Mouse (Mus musculus): ENCODE results near the gene Gm10647. TPM values are rescaled to one million over a fixed set of nuclear protein-coding genes. Genes with fewer than 3 reads are reported as not detected.
"Not testable (repeated sequence)": the region's sequence is repeated elsewhere in the genome, so short reads cannot be mapped to it uniquely, and the experiment has no call there.

The Gm10647 gene
- total and polyA plus RNA-seq, 2 experiments from 2014 or later, result 0.34 TPM; not detected in 1

GRCm38 (mm10) chr9:66801947-66802346 lies 5.1 kb downstream of the Gm10647 start:
- no peaks in the 10 kb centered on the region for H3K9me3 ChIP-seq (replicated peaks; ENCODE audit: control insufficient read depth, low read length)
- H3K36me3 ChIP-seq (replicated peaks; ENCODE audit: control insufficient read depth, insufficient read depth, low read length), result no peaks in the 10 kb centered on the region
- H3K27ac ChIP-seq (ENCODE audit: low read depth), result no peak overlapping the region
- peak overlapping the region; percentile 30; the same call in 1 of the 2 replicates for H3K9ac ChIP-seq (replicated peaks; ENCODE audit: low read depth, low read length)
- DNase-seq (ENCODE audit: low spot score) (no peak), ATAC-seq (ENCODE audit: insufficient read depth, low read depth) (0 out of 2 replicates have a peak, but pooled peaks have one; percentile 8)
- H3K27me3 ChIP-seq (ENCODE audit: control insufficient read depth, insufficient read depth, low read length), result peaks cover 9% of the 10 kb centered on the region; the same call in 1 of the 2 replicates
- no peak overlapping the region for H3K4me3 ChIP-seq (ENCODE audit: low read depth, low read length)
- TF ChIP-seq EP300 (IDR thresholded peaks at IDR 0.05; ENCODE audit: low read depth) (no peak), CTCF (IDR thresholded peaks at IDR 0.05; ENCODE audit: low read depth) (no peak)
- 32% methylated on average over 12 of the region's 12 CpGs for WGBS
- H3K4me2 ChIP-seq (ENCODE audit: low read depth, low read length), result peak overlapping the region; percentile 32
- H3K4me1 ChIP-seq (ENCODE audit: control insufficient read depth, insufficient read depth), result 0 out of 2 replicates have a peak, but pooled peaks cover 8% of the 10 kb centered on the region

- ATAC-seq (ENCODE audit: insufficient read depth, low read depth); H3K9me3 ChIP-seq (replicated peaks; ENCODE audit: control insufficient read depth, low read length); H3K27ac ChIP-seq (ENCODE audit: low read depth); H3K4me1 ChIP-seq (ENCODE audit: control insufficient read depth, insufficient read depth); H3K27me3 ChIP-seq (ENCODE audit: control insufficient read depth, insufficient read depth, low read length); DNase-seq (ENCODE audit: low spot score); H3K36me3 ChIP-seq (replicated peaks; ENCODE audit: control insufficient read depth, insufficient read depth, low read length); H3K9ac ChIP-seq (replicated peaks; ENCODE audit: low read depth, low read length): not testable (repeated sequence)
- WGBS, result 11% methylated on average over 31 of the region's 37 CpGs
- H3K4me2 ChIP-seq (ENCODE audit: low read depth, low read length), result peak overlapping the region; percentile 54
- peak overlapping the region; percentile 36 for H3K4me3 ChIP-seq (ENCODE audit: low read depth, low read length)
Observed at GRCm38 (mm10) chr9:66805951-66806350, 9.1 kb downstream of the Gm10647 start.

- Histone ChIP-seq H3K27me3 (ENCODE audit: control insufficient read depth, insufficient read depth, low read length) (no peaks in the 10 kb centered on the region), H3K36me3 (replicated peaks; ENCODE audit: control insufficient read depth, insufficient read depth, low read length) (no peaks in the 10 kb centered on the region), H3K27ac (ENCODE audit: low read depth) (no peak overlapping the region), H3K4me3 (ENCODE audit: low read depth, low read length) (no peak overlapping the region), H3K9me3 (replicated peaks; ENCODE audit: control insufficient read depth, low read length) (no peaks in the 10 kb centered on the region), H3K4me2 (ENCODE audit: low read depth, low read length) (no peak overlapping the region), H3K4me1 (ENCODE audit: control insufficient read depth, insufficient read depth) (no peaks in the 10 kb centered on the region), H3K9ac (replicated peaks; ENCODE audit: low read depth, low read length) (no peak overlapping the region)
- ATAC-seq (ENCODE audit: insufficient read depth, low read depth) (no peak), DNase-seq (ENCODE audit: low spot score) (no peak)
- TF ChIP-seq EP300 (IDR thresholded peaks at IDR 0.05; ENCODE audit: low read depth) (no peak), CTCF (IDR thresholded peaks at IDR 0.05; ENCODE audit: low read depth) (no peak)
- 38% methylated on average over 2 of the region's 2 CpGs for WGBS
Observed at GRCm38 (mm10) chr9:66813392-66813791, 16.6 kb downstream of the Gm10647 start.

- Histone ChIP-seq H3K4me1 (ENCODE audit: control insufficient read depth, insufficient read depth) (no peaks in the 10 kb centered on the region), H3K9me3 (replicated peaks; ENCODE audit: control insufficient read depth, low read length) (no peaks in the 10 kb centered on the region), H3K9ac (replicated peaks; ENCODE audit: low read depth, low read length) (no peak overlapping the region), H3K4me3 (ENCODE audit: low read depth, low read length) (no peak overlapping the region), H3K27ac (ENCODE audit: low read depth) (no peak overlapping the region), H3K36me3 (replicated peaks; ENCODE audit: control insufficient read depth, insufficient read depth, low read length) (no peaks in the 10 kb centered on the region), H3K27me3 (ENCODE audit: control insufficient read depth, insufficient read depth, low read length) (no peaks in the 10 kb centered on the region), H3K4me2 (ENCODE audit: low read depth, low read length) (no peak overlapping the region)
- DNase-seq (ENCODE audit: low spot score) (no peak), ATAC-seq (ENCODE audit: insufficient read depth, low read depth) (no peak)
- TF ChIP-seq EP300 (IDR thresholded peaks at IDR 0.05; ENCODE audit: low read depth) (no peak), CTCF (IDR thresholded peaks at IDR 0.05; ENCODE audit: low read depth) (no peak)
- 66% methylated on average over 5 of the region's 5 CpGs for WGBS
Observed at GRCm38 (mm10) chr9:66820996-66821395, 24.2 kb downstream of the Gm10647 start.

- H3K4me1 ChIP-seq (ENCODE audit: control insufficient read depth, insufficient read depth); H3K27me3 ChIP-seq (ENCODE audit: control insufficient read depth, insufficient read depth, low read length); H3K4me2 ChIP-seq (ENCODE audit: low read depth, low read length); H3K4me3 ChIP-seq (ENCODE audit: low read depth, low read length); H3K9ac ChIP-seq (replicated peaks; ENCODE audit: low read depth, low read length); DNase-seq (ENCODE audit: low spot score); H3K36me3 ChIP-seq (replicated peaks; ENCODE audit: control insufficient read depth, insufficient read depth, low read length); H3K27ac ChIP-seq (ENCODE audit: low read depth); H3K9me3 ChIP-seq (replicated peaks; ENCODE audit: control insufficient read depth, low read length); ATAC-seq (ENCODE audit: insufficient read depth, low read depth): not testable (repeated sequence)
- WGBS, result no CpG with 5 or more reads among the region's 5 CpGs
Observed at GRCm38 (mm10) chr9:66822255-66822654, 25.4 kb downstream of the Gm10647 start.

GRCm38 (mm10) chr9:66825990-66826389 lies 29.2 kb downstream of the Gm10647 start:
- no peaks in the 10 kb centered on the region for H3K9me3 ChIP-seq (replicated peaks; ENCODE audit: control insufficient read depth, low read length)
- DNase-seq (ENCODE audit: low spot score), result peak; percentile 74
- no peak for ATAC-seq (ENCODE audit: insufficient read depth, low read depth)

More at GRCm38 (mm10) chr9:66825990-66826389, 29.2 kb downstream of the Gm10647 start:
- Histone ChIP-seq H3K27me3 (ENCODE audit: control insufficient read depth, insufficient read depth, low read length) (no peaks in the 10 kb centered on the region), H3K4me3 (ENCODE audit: low read depth, low read length) (no peak overlapping the region), H3K36me3 (replicated peaks; ENCODE audit: control insufficient read depth, insufficient read depth, low read length) (no peaks in the 10 kb centered on the region), H3K4me2 (ENCODE audit: low read depth, low read length) (no peak overlapping the region), H3K9ac (replicated peaks; ENCODE audit: low read depth, low read length) (no peak overlapping the region), H3K27ac (ENCODE audit: low read depth) (no peak overlapping the region), H3K4me1 (ENCODE audit: control insufficient read depth, insufficient read depth) (no peaks in the 10 kb centered on the region)
- peak; percentile 86 for TF ChIP-seq CTCF (IDR thresholded peaks at IDR 0.05; ENCODE audit: low read depth)
- no peak for TF ChIP-seq EP300 (IDR thresholded peaks at IDR 0.05; ENCODE audit: low read depth)
- 45% methylated on average over 1 of the region's 1 CpGs for WGBS

Measured in heart, postnatal 0 days (tissue).